Comparison of ENCODE assay signal across 22 mouse cellular contexts in genomic region chr17:17446683-17447082, GRCm38 (mm10). TPM values are rescaled to one million over a fixed set of nuclear protein-coding genes. Genes with fewer than 3 reads are reported as not detected.
DNase-seq lines count a peak whose midpoint lies in the region; ATAC-seq and TF ChIP-seq lines count a peak whose summit lies in the region.
"Had no signal": no experiment of that assay in that cellular context is flagged by ENCODE, and none has a peak within 500 bp of the region (broad histone marks: within the 10 kb centered on the region; RNA-seq: fewer than 3 reads in every experiment).

No protein-coding gene starts in this region.

- no peaks in the 10 kb centered on the region for H3K27me3 ChIP-seq in limb, embryonic 11.5 days (ENCODE audit: control insufficient read depth, insufficient read depth, low read length)
- no peaks in the 10 kb centered on the region for H3K27me3 ChIP-seq in limb, embryonic 10.5 days (ENCODE audit: low read depth, poor library complexity, severe bottlenecking)
- H3K27me3 ChIP-seq in C2C12 (ENCODE audit: control insufficient read depth, insufficient read depth, insufficient read length) (no peaks in the 10 kb centered on the region), myocyte (ENCODE audit: control insufficient read depth, insufficient read depth, insufficient read length) (no peaks in the 10 kb centered on the region)
- H3K27me3 ChIP-seq in liver, embryonic 12.5 days (replicated peaks) = no peaks in the 10 kb centered on the region; the same call in 1 of the 2 replicates
- H3K27me3 ChIP-seq: CH12.LX had no signal

- no peak overlapping the region for H3ac ChIP-seq in C2C12 (ENCODE audit: control insufficient read depth, insufficient read length, low read depth)
- no peak overlapping the region for H3ac ChIP-seq in myocyte (ENCODE audit: control insufficient read depth, insufficient read length)

- no peak overlapping the region for H3K4me3 ChIP-seq in limb, embryonic 11.5 days (ENCODE audit: low read depth, low read length)
- no peak overlapping the region for H3K4me3 ChIP-seq in limb, embryonic 10.5 days
- H3K4me3 ChIP-seq in C2C12 (ENCODE audit: insufficient read depth, poor library complexity, severe bottlenecking) = no peak overlapping the region
- no peak overlapping the region for H3K4me3 ChIP-seq in myocyte
- no peak overlapping the region for H3K4me3 ChIP-seq in liver, embryonic 12.5 days

- H3K36me3 ChIP-seq in limb, embryonic 11.5 days (ENCODE audit: control insufficient read depth, insufficient read depth, low read length) = no peaks in the 10 kb centered on the region
- peaks cover 69% of the 10 kb centered on the region for H3K36me3 ChIP-seq in limb, embryonic 10.5 days
- no peaks in the 10 kb centered on the region for H3K36me3 ChIP-seq in C2C12 (ENCODE audit: control insufficient read depth, insufficient read depth)
- no peaks in the 10 kb centered on the region for H3K36me3 ChIP-seq in myocyte (ENCODE audit: control insufficient read depth, insufficient read depth)
- no peaks in the 10 kb centered on the region for H3K36me3 ChIP-seq in liver, embryonic 12.5 days
- H3K36me3 ChIP-seq: G1E had no signal

- no peaks in the 10 kb centered on the region for H3K9me3 ChIP-seq in limb, embryonic 11.5 days (ENCODE audit: control insufficient read depth, low read length)
- no peaks in the 10 kb centered on the region for H3K9me3 ChIP-seq in limb, embryonic 10.5 days (replicated peaks)
- H3K9me3 ChIP-seq in liver, embryonic 12.5 days (replicated peaks) = no peaks in the 10 kb centered on the region
- H3K9me3 ChIP-seq: G1E had no signal

- H3K27ac ChIP-seq in limb, embryonic 11.5 days (replicated peaks; ENCODE audit: low read depth, low read length) = no peak overlapping the region
- no peak overlapping the region for H3K27ac ChIP-seq in limb, embryonic 10.5 days
- H3K27ac ChIP-seq in liver, embryonic 12.5 days = no peak overlapping the region

- 93% methylated on average over 3 of the region's 3 CpGs for WGBS in limb, embryonic 11.5 days
- WGBS in limb, embryonic 10.5 days = 94% methylated on average over 3 of the region's 3 CpGs
- 64% methylated on average over 3 of the region's 3 CpGs for WGBS in liver, embryonic 12.5 days (ENCODE audit: insufficient replicate concordance)

- H3K9ac ChIP-seq in limb, embryonic 11.5 days (ENCODE audit: low read length) = no peak overlapping the region
- no peak overlapping the region for H3K9ac ChIP-seq in liver, embryonic 12.5 days

- H3K79me3 ChIP-seq in C2C12 (ENCODE audit: low read depth) = no peaks in the 10 kb centered on the region

- H3K4me1 ChIP-seq in limb, embryonic 11.5 days (ENCODE audit: control insufficient read depth, insufficient read depth, low read length) = peaks cover 11% of the 10 kb centered on the region
- H3K4me1 ChIP-seq in limb, embryonic 10.5 days = peaks cover 45% of the 10 kb centered on the region
- H3K4me1 ChIP-seq in liver, embryonic 12.5 days = no peaks in the 10 kb centered on the region

- H3K79me2 ChIP-seq in C2C12 (ENCODE audit: control insufficient read depth, insufficient read depth) = no peaks in the 10 kb centered on the region
- H3K79me2 ChIP-seq in myocyte (ENCODE audit: control insufficient read depth, insufficient read depth) = no peaks in the 10 kb centered on the region

- peak; percentile 2 for DNase-seq in limb, embryonic 11.5 days (ENCODE audit: low spot score)
- no peak for DNase-seq in limb, embryonic 10.5 days (ENCODE audit: low spot score)
- DNase-seq in thymus, postnatal 25 days = no peak
- DNase-seq: adrenal gland, adult 2 months; adrenal gland, adult 8-10 months; adrenal gland, postnatal 10 days; adrenal gland, postnatal 14 days; adrenal gland, postnatal 25 days; adrenal gland, postnatal 36 days; B cell, adult 2 months; cerebellum, adult 11 months; cerebellum, adult 11-12 months; cerebellum, adult 18-20 months; cerebellum, adult 2 months had no signal

- TF ChIP-seq CTCF in C2C12 (IDR thresholded peaks at IDR 0.05; ENCODE audit: control insufficient read depth, insufficient read depth, insufficient read length) = no peak

- H3K4me2 ChIP-seq in limb, embryonic 11.5 days (ENCODE audit: low read depth, severe bottlenecking) = no peak overlapping the region
- H3K4me2 ChIP-seq in myocyte (ENCODE audit: low read depth) = peak overlapping the region; percentile 25
- no peak overlapping the region for H3K4me2 ChIP-seq in liver, embryonic 12.5 days

- TF ChIP-seq POLR2A in myocyte (IDR thresholded peaks at IDR 0.05; ENCODE audit: insufficient read length, low read depth) = no peak

- ATAC-seq in limb, embryonic 11.5 days (ENCODE audit: insufficient number of reproducible peaks, low FRiP score, low TSS enrichment, low read depth) = no peak
- ATAC-seq in liver, embryonic 12.5 days = no peak
- ATAC-seq: activated CD4-positive, CD25-positive, alpha-beta regulatory T cell, adult 4 months; CD4-positive, CD25-positive, alpha-beta regulatory T cell, adult 4 months; Patski had no signal

TF ChIP-seq in C2C12, 6 proteins besides CTCF, POLR2A, EP300 and RAD21:
- TF ChIP-seq CEBPB (IDR thresholded peaks at IDR 0.05; ENCODE audit: low read depth) (no peak), MYOD1 (IDR thresholded peaks at IDR 0.05; ENCODE audit: control insufficient read depth, insufficient read length, low read depth) (peak; percentile 99)

TF ChIP-seq in myocyte, 11 proteins besides CTCF, POLR2A, EP300 and RAD21:
- TF ChIP-seq POLR2AphosphoS2 (IDR thresholded peaks at IDR 0.05; ENCODE audit: insufficient read length, low read depth) (no peak), TCF3 (IDR thresholded peaks at IDR 0.05; ENCODE audit: insufficient read length, low read depth) (peak; percentile 59), E2F4 (IDR thresholded peaks at IDR 0.05; ENCODE audit: insufficient read depth) (no peak), TCF12 (IDR thresholded peaks at IDR 0.05; ENCODE audit: insufficient read depth, poor library complexity, severe bottlenecking) (peak; percentile 67), SRF (IDR thresholded peaks at IDR 0.05; ENCODE audit: control insufficient read depth, insufficient read length, low read depth) (no peak), MAX (IDR thresholded peaks at IDR 0.05; ENCODE audit: low read depth) (no peak), MYOD1 (IDR thresholded peaks at IDR 0.05; ENCODE audit: control insufficient read depth in 1 of 3, insufficient read length in 2 of 3, low read depth in 2 of 3) (peak; percentile 99 to 100 (median 100)), MYOG (IDR thresholded peaks at IDR 0.05; ENCODE audit: control insufficient read depth in 1 of 3, insufficient read depth in 1 of 3, insufficient read length in 2 of 3, low read depth in 2 of 3) (no peak), CEBPB (IDR thresholded peaks at IDR 0.05; ENCODE audit: insufficient read depth, poor library complexity, severe bottlenecking) (no peak), REST (IDR thresholded peaks at IDR 0.05; ENCODE audit: insufficient read depth, insufficient read length) (no peak), USF1 (IDR thresholded peaks at IDR 0.05; ENCODE audit: low read depth) (no peak)
TF ChIP-seq in myocyte: peak in this region for 3.

RNA-seq across cellular contexts. Expression of gene Lix1, which starts 44.2 kb away (rescaled TPM):
- 98.9 and 104 TPM in 2 replicates for polyA plus RNA-seq in limb, embryonic 11.5 days (2014; fragmentation: Nextera tagmentation; extraction: Ambion mirVana)
- polyA plus RNA-seq in limb, embryonic 10.5 days (2016; fragmentation: Nextera tagmentation; extraction: Ambion mirVana) = 216 and 262 TPM in 2 replicates
- polyA plus RNA-seq in C2C12 (2012; fragmentation: generic; extraction: Trizol) (2.6 TPM), myocyte (2012; fragmentation: generic; extraction: Trizol) (2.3 TPM)
- 0.49 and 0.60 TPM in 2 replicates for polyA plus RNA-seq in liver, embryonic 12.5 days (2016; fragmentation: Nextera tagmentation; extraction: Ambion mirVana)
- polyA plus RNA-seq: activated CD4-positive, CD25-positive, alpha-beta regulatory T cell, adult 4 months; G1E; Patski had no signal

Comparison
In these comparisons a context has a peak if more than half of its experiments do, and no peak if none do; other contexts are left out.
1. RNA of gene Lix1, which starts 44.2 kb away (polyA plus RNA-seq): 216 to 262 TPM in limb, embryonic 10.5 days and 98.9 to 104 TPM in limb, embryonic 11.5 days; 2.6 TPM in C2C12 (single experiment), 2.3 TPM in myocyte (single experiment) and 0.49 to 0.60 TPM in liver, embryonic 12.5 days; every median in the first group is over 10 times any median in the second.